Mouse (Mus musculus) kidney, postnatal 36 days (tissue): ENCODE data around the gene Nsun2.

Source experiments
- DNase-seq, 2 experiments: peaks; one replicate each; pipeline ENCODE4 v3.0.0; 2021 to 2022; ENCODE audit warnings: mixed read lengths in 2 of 2

Nsun2 gene

DNA sequence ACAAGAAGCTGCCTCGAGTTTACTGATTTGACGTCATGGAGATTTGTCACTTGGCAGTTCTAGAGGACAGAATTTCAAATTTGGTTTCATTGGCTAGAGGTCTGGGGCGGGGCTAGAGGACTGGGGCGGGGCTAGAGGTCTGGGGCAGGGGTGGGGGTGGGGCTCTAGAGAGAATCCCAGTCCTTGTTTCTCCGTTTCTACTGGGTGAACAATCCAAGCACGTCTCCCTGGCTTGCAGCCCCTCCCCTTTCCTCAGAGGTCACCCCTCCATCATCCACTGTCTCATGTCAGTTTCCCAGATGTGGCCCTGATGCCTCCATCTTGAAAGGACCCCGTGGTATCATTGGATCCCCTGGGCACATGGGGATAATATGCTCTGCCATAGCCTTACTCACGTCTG, 21.5 kb downstream of the Nsun2 start:
- no peak for DNase-seq

DNA sequence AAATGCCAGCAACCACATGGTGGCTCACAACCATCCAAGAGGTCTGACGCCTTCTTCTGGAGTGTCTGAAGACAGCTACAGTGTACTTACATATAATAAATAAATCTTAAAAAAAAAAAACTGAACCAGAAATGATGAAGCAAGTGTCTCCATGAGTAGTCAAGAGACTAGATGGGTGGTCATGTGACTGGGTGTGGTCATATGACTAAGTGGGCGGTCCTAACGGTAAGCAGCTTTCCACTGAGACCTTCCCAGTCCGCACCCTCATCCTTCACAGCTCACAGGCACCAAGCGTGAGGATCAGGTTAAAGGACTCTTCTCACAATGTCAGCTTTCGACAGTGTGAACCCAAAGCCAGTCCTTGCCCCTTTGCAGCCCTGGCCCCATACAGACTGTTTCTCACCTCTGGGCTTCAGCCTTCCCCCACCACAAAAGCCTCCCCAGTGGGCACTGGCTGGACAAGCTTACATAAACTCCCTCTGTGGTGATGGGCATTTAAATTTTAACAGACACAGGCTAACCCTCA, 22.5 kb downstream of the Nsun2 start:
- DNase-seq = no peak

DNA sequence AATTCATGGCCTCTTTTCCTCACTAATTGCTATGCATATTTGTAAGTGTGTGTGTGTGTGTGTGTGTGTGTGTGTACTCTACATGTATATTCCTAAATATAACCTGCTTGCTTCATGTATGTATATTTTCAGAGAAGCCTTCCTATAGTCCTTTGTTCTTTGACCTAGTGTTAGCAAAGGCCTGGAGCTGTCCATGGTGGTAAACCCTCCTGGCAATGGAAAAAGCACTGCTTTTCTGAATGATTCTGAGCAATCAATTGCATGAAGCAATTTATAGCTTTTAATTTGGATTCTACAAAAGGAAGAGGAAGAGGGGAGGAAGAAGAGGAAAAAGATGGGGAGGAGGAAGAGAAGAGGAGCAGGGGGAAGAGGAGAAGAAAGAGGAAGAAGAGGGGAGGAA, 23.2 kb downstream of the Nsun2 start:
- DNase-seq = peak in 1 of 2 experiments; percentile 37

GRCm38 (mm10) chr13:69558098-69558660, 24.6 kb downstream of the Nsun2 start:
- DNase-seq = peak in 1 of 2 experiments; percentile 48

GRCm38 (mm10) chr13:69559291-69559961, 25.9 kb downstream of the Nsun2 start:
- no peak for DNase-seq

GRCm38 (mm10) chr13:69562004-69562403, 28.5 kb downstream of the Nsun2 start:
- DNase-seq = no peak

- no peak for DNase-seq
Measured at GRCm38 (mm10) chr13:69562654-69563574, 29.4 kb downstream of the Nsun2 start.

DNA sequence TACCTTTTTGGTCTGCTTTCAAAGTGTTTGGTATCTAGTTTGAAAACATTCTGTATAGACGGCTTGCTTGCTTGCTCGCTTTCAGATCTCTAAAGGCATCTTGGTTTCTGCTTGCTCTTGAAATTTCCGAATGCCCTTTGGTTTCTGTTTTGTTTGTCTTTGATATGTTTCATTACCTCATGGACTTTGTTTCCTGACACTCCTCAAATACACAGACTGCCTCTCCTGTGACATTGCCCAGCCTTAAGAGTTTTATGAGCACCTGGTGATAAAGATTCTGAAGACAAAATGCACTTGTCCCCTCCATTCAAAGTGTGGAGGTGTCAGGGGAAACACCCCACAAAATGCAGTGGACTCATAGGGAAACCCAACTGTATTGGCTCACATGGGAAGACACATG, 30.4 kb downstream of the Nsun2 start:
- DNase-seq = peak in 1 of 2 experiments; percentile 43

DNA sequence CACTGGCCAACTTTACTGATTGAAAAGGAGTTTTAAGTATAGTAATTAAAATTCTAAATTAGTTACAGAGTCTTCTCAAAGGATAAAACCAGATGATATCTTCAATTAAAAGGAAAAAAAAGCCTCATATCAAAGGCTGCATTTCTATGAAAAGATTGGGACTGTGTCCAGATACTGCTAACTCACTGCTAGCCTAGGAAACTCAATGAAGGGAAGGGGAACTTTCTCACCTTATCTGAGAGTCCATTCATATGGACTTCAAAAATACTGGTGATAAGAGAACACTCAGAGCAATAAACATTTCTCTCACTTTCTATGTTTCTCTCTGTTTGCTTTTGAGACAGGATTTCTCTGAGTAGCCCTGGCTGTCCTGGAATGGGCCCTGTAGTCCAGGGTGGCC, 31.0 kb downstream of the Nsun2 start:
- no peak for DNase-seq

GRCm38 (mm10) chr13:69565401-69565800, 31.9 kb downstream of the Nsun2 start:
- peak; percentile 49 to 64 for DNase-seq

- DNase-seq = peak; percentile 71 to 82
Measured at GRCm38 (mm10) chr13:69569201-69569600, 35.7 kb downstream of the Nsun2 start.

GRCm38 (mm10) chr13:69572594-69572993, 39.0 kb downstream of the Nsun2 start:
- DNase-seq = peak in 1 of 2 experiments; percentile 21

DNA sequence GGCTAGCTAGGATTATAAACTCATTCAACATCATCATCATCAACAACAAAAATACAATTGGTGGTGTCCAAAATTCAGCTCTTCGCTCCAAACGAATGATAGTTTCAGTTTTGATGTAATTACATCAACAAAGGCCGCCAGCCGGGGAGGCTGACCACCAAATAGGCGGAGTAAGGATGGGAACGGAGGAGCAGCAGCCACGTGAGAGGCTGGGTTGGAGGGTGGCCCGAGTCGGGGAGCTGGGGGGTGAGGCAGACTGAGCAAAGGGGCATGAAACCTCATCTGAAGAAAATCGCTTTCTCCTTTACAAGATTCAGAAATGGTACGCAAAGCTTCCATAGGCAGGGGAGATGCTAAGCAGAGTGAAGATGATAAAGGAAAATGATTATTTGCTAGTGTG, 43.1 kb downstream of the Nsun2 start:
- no peak for DNase-seq

- DNase-seq = no peak
Measured at GRCm38 (mm10) chr13:69577181-69577834, 43.8 kb downstream of the Nsun2 start.

DNA sequence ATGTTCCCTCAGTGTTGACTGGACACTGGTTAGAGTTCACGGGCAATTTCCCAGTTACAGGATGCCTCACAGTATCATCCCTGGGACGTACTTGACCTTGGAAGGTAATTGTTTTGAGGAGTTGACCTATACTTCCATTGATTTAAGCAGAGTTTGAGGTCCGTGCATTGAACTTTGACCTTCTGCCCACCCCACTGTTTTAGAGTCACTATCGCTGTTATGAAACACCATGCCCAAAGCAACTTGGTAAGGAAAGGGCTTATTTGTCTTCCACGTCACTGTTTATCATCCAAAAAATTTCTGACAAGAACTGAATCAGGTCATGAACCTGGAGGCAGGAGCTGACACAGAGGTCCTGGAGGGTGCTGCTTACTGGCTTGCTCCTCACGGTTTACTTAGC, 48.9 kb downstream of the Nsun2 start:
- no peak for DNase-seq

GRCm38 (mm10) chr13:69583591-69583990, 50.0 kb downstream of the Nsun2 start:
- DNase-seq = no peak

DNA sequence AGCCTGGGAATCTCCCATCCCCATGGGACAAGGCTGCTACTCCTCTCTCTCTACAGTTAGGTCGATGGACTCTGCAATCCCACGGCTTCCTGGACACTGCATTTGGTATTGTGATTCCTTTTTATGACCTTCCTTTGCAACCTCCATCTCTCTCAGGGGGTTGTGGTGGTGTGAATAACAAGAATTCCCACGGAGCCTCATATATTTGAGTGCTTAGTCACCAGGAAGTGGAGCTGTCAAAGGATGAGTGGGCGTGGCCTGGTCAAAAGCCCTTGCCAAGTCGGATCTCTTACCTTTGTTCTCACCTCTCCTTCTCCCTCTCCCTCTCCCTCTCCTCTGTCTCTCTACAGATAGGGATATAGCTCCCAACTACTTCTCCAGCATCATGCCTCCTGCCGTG, 52.3 kb downstream of the Nsun2 start:
- DNase-seq = peak; percentile 50 to 68

DNA sequence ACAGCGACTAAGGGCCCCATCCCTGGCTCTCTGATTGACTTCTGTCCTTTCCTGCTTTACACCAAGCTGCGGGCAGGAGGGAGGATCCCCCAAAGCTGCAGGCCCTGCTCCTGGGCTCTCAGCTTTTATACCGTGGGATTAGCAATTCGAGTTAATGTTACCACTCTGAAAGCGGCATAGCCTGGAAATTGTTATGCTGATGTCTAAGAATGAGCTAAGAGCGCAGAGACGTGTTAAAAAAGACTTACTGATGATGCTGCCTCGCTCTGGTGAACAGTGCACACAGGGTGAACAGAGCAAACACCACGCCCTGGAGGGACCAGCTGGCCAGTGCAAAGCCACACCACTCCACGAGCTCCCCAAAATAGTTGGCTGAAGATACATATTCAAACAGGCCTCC, 52.8 kb downstream of the Nsun2 start:
- DNase-seq = no peak

DNA sequence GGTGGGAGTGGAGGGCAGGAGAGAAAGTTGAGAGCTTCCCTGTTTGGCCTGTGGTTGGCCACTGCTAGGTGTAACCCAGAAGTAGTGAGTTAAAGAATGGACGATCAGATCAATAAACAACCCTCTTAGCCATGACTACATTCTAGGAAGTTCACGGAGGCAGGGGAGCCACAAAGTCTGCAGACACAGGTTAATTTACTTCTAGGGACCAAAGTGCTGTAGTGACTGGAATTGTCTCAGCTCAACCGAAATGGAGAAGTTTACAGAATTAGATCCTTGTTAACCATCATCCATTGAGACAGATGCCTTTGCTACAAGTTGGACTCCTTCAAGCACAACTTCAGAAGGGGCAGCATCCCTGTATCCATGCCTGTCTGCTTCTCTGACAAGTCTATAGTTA, 54.3 kb downstream of the Nsun2 start:
- peak in 1 of 2 experiments; percentile 25 for DNase-seq

DNA sequence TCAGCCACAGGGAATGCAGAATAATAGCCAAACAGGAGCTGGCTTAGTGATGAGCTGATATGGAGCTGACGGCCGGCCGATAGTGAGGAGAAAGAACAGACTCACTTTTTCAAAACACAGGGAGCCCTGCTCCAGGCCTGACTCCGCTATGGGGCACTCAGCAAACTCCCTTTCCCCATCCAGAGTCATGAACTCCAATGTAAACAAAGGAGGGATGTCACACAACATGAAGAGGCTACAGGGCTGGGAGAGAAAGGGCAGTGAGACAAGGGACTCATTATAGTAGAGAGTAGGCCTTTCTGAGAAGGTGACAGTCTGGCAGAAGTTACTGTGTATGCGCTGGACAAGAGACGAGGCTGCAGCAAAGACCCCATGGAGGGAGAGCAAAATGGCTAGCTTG, 54.7 kb downstream of the Nsun2 start:
- DNase-seq = no peak

- DNase-seq = no peak
Measured at GRCm38 (mm10) chr13:69591338-69591737, 57.8 kb downstream of the Nsun2 start.

GRCm38 (mm10) chr13:69592226-69592625, 58.7 kb downstream of the Nsun2 start:
- no peak for DNase-seq

DNA sequence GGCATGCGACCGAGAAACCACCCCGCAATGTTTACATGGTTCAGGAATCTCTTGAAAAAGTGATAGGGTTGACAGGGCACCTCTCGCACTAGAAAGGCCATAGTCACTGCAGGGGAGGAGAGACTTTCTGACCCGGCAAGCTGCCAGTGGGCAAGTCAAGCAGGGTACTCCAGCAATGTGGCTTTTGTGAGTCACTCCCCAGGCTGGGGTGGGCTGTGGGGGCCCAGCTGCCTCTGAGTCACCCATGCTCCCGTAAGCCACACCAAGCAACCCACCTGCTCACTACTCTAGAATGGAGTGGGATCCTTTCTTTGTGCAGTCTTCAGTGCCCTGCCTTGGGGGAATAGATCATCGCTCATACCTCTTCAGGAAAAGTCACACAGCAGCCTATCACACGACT, 59.9 kb downstream of the Nsun2 start:
- peak in 1 of 2 experiments; percentile 43 for DNase-seq
